Mouse (Mus musculus): ENCODE data around the gene Cdpf1. TPM values are rescaled to one million over a fixed set of nuclear protein-coding genes. Genes with fewer than 3 reads are reported as not detected.

The Cdpf1 gene
- total RNA-seq (2012; rRNA removed) (27.4 and 30.1 TPM in 2 replicates), total RNA-seq (2014; rRNA removed) (23.3 and 26.4 TPM in 2 replicates), polyA plus RNA-seq (2012; ENCODE audit: insufficient read length, low read depth) (18.1 and 20.9 TPM in 2 replicates)

DNA sequence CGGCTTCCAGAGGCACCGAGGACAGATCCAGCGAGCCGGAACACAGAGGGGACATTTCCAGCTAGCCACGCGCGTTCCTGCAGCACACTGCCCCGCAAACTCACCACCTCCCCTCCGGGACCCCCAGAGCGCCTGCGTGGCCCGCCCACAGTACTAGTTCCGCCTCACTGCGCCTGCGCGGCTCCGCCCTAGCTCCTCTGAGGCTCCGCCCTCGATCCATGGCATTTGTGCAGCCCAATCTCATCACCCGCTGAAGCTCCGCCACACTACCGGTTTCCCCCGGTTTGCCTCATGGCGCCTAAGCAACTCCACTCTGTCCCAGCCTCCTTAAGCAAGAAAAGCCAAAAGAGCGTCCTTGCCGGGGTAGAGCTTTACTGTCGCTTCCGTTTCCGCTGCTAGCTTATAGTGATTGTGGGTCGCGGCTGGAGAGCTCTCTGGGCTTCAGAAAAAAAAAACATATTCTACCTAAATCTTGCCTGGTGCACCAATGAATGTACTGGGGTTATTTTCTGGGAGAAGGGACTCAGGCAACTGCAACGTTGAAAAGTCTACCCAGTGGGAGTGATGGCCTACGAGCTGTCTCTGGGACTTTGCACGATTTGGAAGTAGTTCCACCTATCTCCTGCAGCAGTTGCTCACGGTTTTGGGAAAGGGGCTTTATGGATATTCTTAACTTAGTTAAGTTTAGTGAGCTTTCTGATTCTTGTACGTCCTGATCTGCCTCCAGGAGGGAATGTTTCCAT, at the start of gene Cdpf1:
Cdpf1 (minus strand) TSS at position 163 of the 743 bp plus-strand sequence.
- Histone ChIP-seq H3K27ac (ENCODE audit: insufficient read depth, low read depth) (peak within 1 kb of the TSS; percentile 12; the same call in 1 of the 2 replicates), H3K79me2 (replicated peaks; ENCODE audit: control insufficient read depth, extremely low read depth, insufficient read depth, poor library complexity, severe bottlenecking) (no peaks in the 10 kb centered on the region), H3K4me1 (ENCODE audit: control insufficient read depth in 1 of 2, insufficient read depth in 2 of 2) (peaks cover 5 to 37% of the 10 kb centered on the region in 2 experiments), H3K36me3 (replicated peaks in 1 of 2; ENCODE audit: control insufficient read depth in 1 of 2, insufficient read depth in 1 of 2, low read length in 1 of 2) (peaks cover 0 to 26% of the 10 kb centered on the region in 2 experiments), H3K27me3 (replicated peaks) (peaks cover 34% of the 10 kb centered on the region), H3K9ac (ENCODE audit: insufficient read depth, low read depth) (peak within 1 kb of the TSS; percentile 79), H3K4me3 (replicated peaks in 1 of 3; ENCODE audit: low read depth in 2 of 3, low read length in 2 of 3, poor library complexity in 1 of 3) (peak within 1 kb of the TSS; percentile 74 to 85 (median 75)), H3K9me3 (replicated peaks; ENCODE audit: low read length) (no peaks in the 10 kb centered on the region), H3K4me2 (ENCODE audit: insufficient read depth, low read depth, poor library complexity, severe bottlenecking) (peak within 1 kb of the TSS; percentile 80)
- peak; percentile 93 for DNase-seq (ENCODE audit: extremely low read depth)
- in situ Hi-C loops (cut with MboI; ENCODE audit: low pct_ligation_motif_present, low pct_unique_long_range_greater_than_20kb, low sequenced_read_pairs): no loop called here
- dilution Hi-C loops (cut with MboI; ENCODE audit: extremely low pct_ligation_motif_present, extremely low pct_unique_long_range_greater_than_20kb, low sequenced_read_pairs): no loop called here
- peak; percentile 60 for TF ChIP-seq SIN3A (IDR thresholded peaks at IDR 0.05; ENCODE audit: low read length)
- no peak for TF ChIP-seq BHLHE40 (IDR thresholded peaks at IDR 0.05; ENCODE audit: low read depth, low read length)
- TF ChIP-seq NELFE (IDR thresholded peaks at IDR 0.05; ENCODE audit: low read depth, low read length): peak; percentile 95
- TF ChIP-seq TCF12 (IDR thresholded peaks at IDR 0.05; ENCODE audit: low read depth, low read length): peak; percentile 93
- 0 out of 2 replicates have a peak, but pooled peaks have one; percentile 23 for TF ChIP-seq MEF2A (IDR thresholded peaks at IDR 0.05; ENCODE audit: borderline replicate concordance, low read depth, low read length)
- TF ChIP-seq POLR2A (IDR thresholded peaks at IDR 0.05; ENCODE audit: low read depth, low read length): peak; percentile 97
- no peak for TF ChIP-seq JUND (conservative IDR thresholded peaks at IDR 0.05; ENCODE audit: low read depth, low read length)
- TF ChIP-seq CHD2 (IDR thresholded peaks at IDR 0.05; ENCODE audit: low read length): no peak
- TF ChIP-seq CTCF (conservative IDR thresholded peaks at IDR 0.05 in 1 of 2, IDR thresholded peaks at IDR 0.05 in 1 of 2; ENCODE audit: low read depth in 2 of 2, low read length in 2 of 2): no peak
- TF ChIP-seq CHD1 (IDR thresholded peaks at IDR 0.05; ENCODE audit: low read depth, low read length): 0 out of 2 replicates have a peak, but pooled peaks have one; percentile 50
- peak; percentile 96 for TF ChIP-seq POLR2AphosphoS2 (IDR thresholded peaks at IDR 0.05; ENCODE audit: low read depth, low read length)
- TF ChIP-seq ZNF384 (IDR thresholded peaks at IDR 0.05; ENCODE audit: low read depth, low read length): 0 out of 2 replicates have a peak, but pooled peaks have one; percentile 33
- TF ChIP-seq MAX (IDR thresholded peaks at IDR 0.05; ENCODE audit: low read length): peak; percentile 84; the same call in 1 of the 2 replicates
- peak; percentile 85 for TF ChIP-seq ELF1 (IDR thresholded peaks at IDR 0.05; ENCODE audit: low read depth, low read length)
- TF ChIP-seq NRF1 (IDR thresholded peaks at IDR 0.05; ENCODE audit: low read depth, low read length): peak; percentile 99
- TF ChIP-seq HCFC1 (IDR thresholded peaks at IDR 0.05; ENCODE audit: low read depth, low read length): peak; percentile 70
- TF ChIP-seq USF2 (conservative IDR thresholded peaks at IDR 0.05; ENCODE audit: low read depth, low read length): no peak
- TF ChIP-seq MAFK (IDR thresholded peaks at IDR 0.05; ENCODE audit: insufficient replicate concordance, low read length): no peak
- TF ChIP-seq ZMIZ1 (IDR thresholded peaks at IDR 0.05; ENCODE audit: low read depth, low read length): peak; percentile 90; the same call in 1 of the 2 replicates
- TF ChIP-seq USF1 (IDR thresholded peaks at IDR 0.05; ENCODE audit: low read depth, low read length): no peak
- TF ChIP-seq PAX5 (IDR thresholded peaks at IDR 0.05; ENCODE audit: low read length): no peak
- no peak for TF ChIP-seq RAD21 (IDR thresholded peaks at IDR 0.05; ENCODE audit: low read depth, low read length)
- 0 out of 2 replicates have a peak, but pooled peaks have one; percentile 21 for TF ChIP-seq IRF4 (IDR thresholded peaks at IDR 0.05; ENCODE audit: low read depth, low read length)
- TF ChIP-seq MYC (IDR thresholded peaks at IDR 0.05; ENCODE audit: low read depth, low read length): peak; percentile 89
- TF ChIP-seq EP300 (IDR thresholded peaks at IDR 0.05; ENCODE audit: low read length): no peak
- peak; percentile 73; the same call in 1 of the 2 replicates for TF ChIP-seq TBP (conservative IDR thresholded peaks at IDR 0.05; ENCODE audit: low read depth, low read length)

All from CH12.LX (cell line).